Mouse (Mus musculus): Measurements from ENCODE around the gene Gm21915. TPM values are rescaled to one million over a fixed set of nuclear protein-coding genes. Genes with fewer than 3 reads are reported as not detected.

Gm21915 gene
- polyA plus RNA-seq, 1 experiment from 2014 or later, result not detected

DNA sequence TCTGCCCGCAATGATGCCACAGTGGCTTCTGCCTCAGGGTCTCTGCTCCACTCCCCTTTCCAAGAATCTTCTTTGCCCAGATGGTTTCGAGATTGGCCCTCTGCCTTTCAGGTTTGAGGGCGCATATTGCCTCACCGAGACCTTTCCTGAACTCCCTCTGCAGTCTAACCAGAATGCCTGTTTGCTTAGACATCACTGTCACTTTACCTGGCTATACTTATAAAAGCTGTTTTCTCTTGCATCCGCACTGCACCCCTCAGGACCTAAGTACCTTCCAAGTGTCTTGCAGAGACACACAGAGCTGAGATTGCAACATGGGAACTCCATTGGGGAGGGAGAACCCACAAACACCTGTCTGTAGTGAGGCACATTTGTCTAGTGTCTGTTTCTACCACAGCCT lies 29.8 kb downstream of the Gm21915 start:
- 74% methylated on average over 5 of the region's 5 CpGs for WGBS
- ATAC-seq (ENCODE audit: insufficient read depth, low FRiP score), result no peak
- peaks cover 9% of the 10 kb centered on the region for H3K4me1 ChIP-seq (ENCODE audit: control insufficient read depth, insufficient read depth, low read length)

GRCm38 (mm10) chr9:40704364-40705276 lies 34.2 kb downstream of the Gm21915 start:
- H3K4me2 ChIP-seq (ENCODE audit: low read depth, low read length), result no peak overlapping the region
- no peak overlapping the region for H3K9ac ChIP-seq (ENCODE audit: low read length)
- H3K36me3 ChIP-seq (ENCODE audit: control insufficient read depth, insufficient read depth, low read length), result no peaks in the 10 kb centered on the region
- no peak for ATAC-seq (ENCODE audit: insufficient read depth, low FRiP score)
- whole genome bisulfite sequencing, result 29% methylated on average over 10 of the region's 10 CpGs
- no peaks in the 10 kb centered on the region for H3K27me3 ChIP-seq (ENCODE audit: control insufficient read depth, insufficient read depth, low read length)
- H3K9me3 ChIP-seq (replicated peaks; ENCODE audit: control insufficient read depth, low read length), result no peaks in the 10 kb centered on the region
- peaks cover 26% of the 10 kb centered on the region for H3K4me1 ChIP-seq (ENCODE audit: control insufficient read depth, insufficient read depth, low read length)
- H3K4me3 ChIP-seq (replicated peaks; ENCODE audit: low read length), result no peak overlapping the region
- peak overlapping the region; percentile 9; the same call in 1 of the 2 replicates for H3K27ac ChIP-seq (ENCODE audit: low read length)

More for the DNA sequence above, 29.8 kb downstream of the Gm21915 start:
- H3K4me2 ChIP-seq (ENCODE audit: low read depth, low read length), result no peak overlapping the region
- no peak overlapping the region for H3K4me3 ChIP-seq (replicated peaks; ENCODE audit: low read length)
- no peak overlapping the region for H3K27ac ChIP-seq (ENCODE audit: low read length)
- no peaks in the 10 kb centered on the region for H3K36me3 ChIP-seq (ENCODE audit: control insufficient read depth, insufficient read depth, low read length)
- no peaks in the 10 kb centered on the region for H3K9me3 ChIP-seq (replicated peaks; ENCODE audit: control insufficient read depth, low read length)
- H3K9ac ChIP-seq (ENCODE audit: low read length), result no peak overlapping the region
- no peaks in the 10 kb centered on the region for H3K27me3 ChIP-seq (ENCODE audit: control insufficient read depth, insufficient read depth, low read length)

GRCm38 (mm10) chr9:40708448-40709140 lies 38.2 kb downstream of the Gm21915 start:
- H3K27me3 ChIP-seq (ENCODE audit: control insufficient read depth, insufficient read depth, low read length), result no peaks in the 10 kb centered on the region
- H3K36me3 ChIP-seq (ENCODE audit: control insufficient read depth, insufficient read depth, low read length), result no peaks in the 10 kb centered on the region
- no peak overlapping the region for H3K4me2 ChIP-seq (ENCODE audit: low read depth, low read length)
- no peak overlapping the region for H3K4me3 ChIP-seq (replicated peaks; ENCODE audit: low read length)
- 57% methylated on average over 12 of the region's 12 CpGs for WGBS
- H3K27ac ChIP-seq (ENCODE audit: low read length), result peak overlapping the region; percentile 21; the same call in 1 of the 2 replicates
- no peak for ATAC-seq (ENCODE audit: insufficient read depth, low FRiP score)
- H3K9me3 ChIP-seq (replicated peaks; ENCODE audit: control insufficient read depth, low read length), result no peaks in the 10 kb centered on the region
- H3K9ac ChIP-seq (ENCODE audit: low read length), result no peak overlapping the region
- peaks cover 26% of the 10 kb centered on the region for H3K4me1 ChIP-seq (ENCODE audit: control insufficient read depth, insufficient read depth, low read length)

DNA sequence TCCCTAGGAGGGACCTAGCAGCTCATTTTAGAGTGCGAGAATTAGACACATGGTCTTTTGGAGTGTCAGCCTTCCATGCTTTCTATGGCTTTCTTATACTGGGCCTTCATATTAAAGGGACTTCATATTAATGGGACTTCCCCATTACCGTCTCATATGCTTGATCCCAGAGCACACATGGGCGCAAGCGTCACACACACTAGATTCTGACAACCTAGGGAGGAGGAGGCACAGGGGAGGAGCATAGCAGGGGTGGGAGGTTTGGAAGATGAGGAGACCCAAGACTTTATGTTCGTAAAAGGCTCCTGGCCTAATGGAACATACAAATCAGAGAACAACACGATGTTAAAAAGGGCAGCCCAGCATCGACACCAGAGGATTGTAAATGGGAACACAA lies 38.7 kb downstream of the Gm21915 start:
- H3K27ac ChIP-seq (ENCODE audit: low read length), result peak overlapping the region; percentile 21; the same call in 1 of the 2 replicates

DNA sequence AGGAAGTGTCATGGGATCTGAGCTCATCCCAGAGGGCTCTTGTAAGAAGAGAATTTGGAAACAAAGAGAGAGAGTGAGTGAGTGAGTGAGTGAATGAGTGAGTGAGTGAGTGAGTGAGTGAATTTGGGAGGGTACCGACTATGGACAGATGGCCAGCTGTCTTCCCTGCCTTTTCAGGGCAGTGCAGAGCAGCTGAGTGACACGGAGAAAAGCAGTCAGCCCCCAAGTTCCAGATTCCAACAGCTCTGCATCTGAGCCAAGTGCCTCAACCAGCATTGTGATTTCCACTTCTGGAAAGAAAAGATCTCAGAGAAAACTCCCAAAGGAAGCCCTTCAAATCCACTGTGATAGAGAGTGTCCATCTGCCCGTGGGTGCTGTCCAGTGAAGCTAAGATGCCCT lies 39.2 kb downstream of the Gm21915 start:
- Histone ChIP-seq H3K9me3 (replicated peaks; ENCODE audit: control insufficient read depth, low read length) (no peaks in the 10 kb centered on the region), H3K27ac (ENCODE audit: low read length) (peak overlapping the region; percentile 21; the same call in 1 of the 2 replicates), H3K4me3 (replicated peaks; ENCODE audit: low read length) (no peak overlapping the region), H3K4me1 (ENCODE audit: control insufficient read depth, insufficient read depth, low read length) (peaks cover 21% of the 10 kb centered on the region), H3K36me3 (ENCODE audit: control insufficient read depth, insufficient read depth, low read length) (no peaks in the 10 kb centered on the region), H3K4me2 (ENCODE audit: low read depth, low read length) (no peak overlapping the region), H3K27me3 (ENCODE audit: control insufficient read depth, insufficient read depth, low read length) (no peaks in the 10 kb centered on the region), H3K9ac (ENCODE audit: low read length) (no peak overlapping the region)
- 41% methylated on average over 3 of the region's 3 CpGs for WGBS
- no peak for ATAC-seq (ENCODE audit: insufficient read depth, low FRiP score)

More for the DNA sequence above, 38.7 kb downstream of the Gm21915 start:
- Histone ChIP-seq H3K9me3 (replicated peaks; ENCODE audit: control insufficient read depth, low read length) (no peaks in the 10 kb centered on the region), H3K36me3 (ENCODE audit: control insufficient read depth, insufficient read depth, low read length) (no peaks in the 10 kb centered on the region), H3K4me3 (replicated peaks; ENCODE audit: low read length) (no peak overlapping the region), H3K27me3 (ENCODE audit: control insufficient read depth, insufficient read depth, low read length) (no peaks in the 10 kb centered on the region), H3K9ac (ENCODE audit: low read length) (no peak overlapping the region), H3K4me2 (ENCODE audit: low read depth, low read length) (no peak overlapping the region), H3K4me1 (ENCODE audit: control insufficient read depth, insufficient read depth, low read length) (peaks cover 26% of the 10 kb centered on the region)
- 74% methylated on average over 7 of the region's 7 CpGs for WGBS
- no peak for ATAC-seq (ENCODE audit: insufficient read depth, low FRiP score)

DNA sequence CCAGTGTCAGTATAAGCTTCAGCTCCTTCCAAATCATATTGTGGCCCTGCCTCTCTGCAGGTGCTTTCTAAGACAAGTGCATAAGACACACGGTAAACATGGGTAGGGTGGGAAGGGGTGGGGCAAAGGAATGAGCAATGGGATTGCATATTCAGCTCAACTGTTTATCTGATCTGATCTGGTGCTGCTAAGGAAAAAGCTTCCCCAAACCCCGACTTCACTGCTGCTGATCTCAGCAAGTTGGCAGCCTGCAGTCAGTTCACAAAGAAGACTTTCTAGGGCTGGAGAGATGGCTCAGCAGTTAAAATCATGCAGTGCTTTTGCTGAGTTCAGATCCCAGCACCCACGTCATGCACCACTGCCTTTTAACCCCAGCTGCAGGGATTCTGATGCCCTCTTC lies 39.6 kb downstream of the Gm21915 start:
- Histone ChIP-seq H3K4me3 (replicated peaks; ENCODE audit: low read length) (no peak overlapping the region), H3K9ac (ENCODE audit: low read length) (no peak overlapping the region), H3K36me3 (ENCODE audit: control insufficient read depth, insufficient read depth, low read length) (no peaks in the 10 kb centered on the region), H3K4me1 (ENCODE audit: control insufficient read depth, insufficient read depth, low read length) (peaks cover 17% of the 10 kb centered on the region), H3K27me3 (ENCODE audit: control insufficient read depth, insufficient read depth, low read length) (no peaks in the 10 kb centered on the region), H3K4me2 (ENCODE audit: low read depth, low read length) (no peak overlapping the region), H3K27ac (ENCODE audit: low read length) (peak overlapping the region; percentile 21; the same call in 1 of the 2 replicates), H3K9me3 (replicated peaks; ENCODE audit: control insufficient read depth, low read length) (no peaks in the 10 kb centered on the region)
- no peak for ATAC-seq (ENCODE audit: insufficient read depth, low FRiP score)
- WGBS, result 24% methylated on average over 3 of the region's 3 CpGs

DNA sequence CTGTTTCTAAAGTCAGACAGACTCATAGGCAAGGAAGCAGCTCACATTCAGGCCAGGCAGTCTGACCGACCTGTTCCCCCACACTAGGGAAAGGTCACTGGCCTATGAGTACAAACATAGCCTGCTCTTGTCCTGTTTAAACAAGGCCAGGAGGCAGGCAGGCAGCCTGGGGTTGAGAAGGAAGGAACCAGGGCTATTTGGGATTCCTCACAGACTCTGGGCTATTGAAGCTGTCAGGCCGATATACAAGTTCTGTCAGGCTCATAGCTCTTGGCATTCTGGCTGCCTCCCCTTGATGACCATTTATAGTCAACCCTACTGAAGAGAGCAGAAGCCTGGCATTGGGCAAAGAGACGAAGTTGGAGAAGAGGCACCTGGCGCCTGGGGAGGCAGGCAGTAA lies 41.2 kb downstream of the Gm21915 start:
- no peak overlapping the region for H3K4me3 ChIP-seq (replicated peaks; ENCODE audit: low read length)
- H3K9me3 ChIP-seq (replicated peaks; ENCODE audit: control insufficient read depth, low read length), result no peaks in the 10 kb centered on the region
- H3K36me3 ChIP-seq (ENCODE audit: control insufficient read depth, insufficient read depth, low read length), result no peaks in the 10 kb centered on the region
- H3K4me2 ChIP-seq (ENCODE audit: low read depth, low read length), result no peak overlapping the region
- WGBS, result 52% methylated on average over 4 of the region's 4 CpGs
- H3K27ac ChIP-seq (ENCODE audit: low read length), result peak overlapping the region; percentile 73
- H3K4me1 ChIP-seq (ENCODE audit: control insufficient read depth, insufficient read depth, low read length), result peaks cover 17% of the 10 kb centered on the region
- no peak overlapping the region for H3K9ac ChIP-seq (ENCODE audit: low read length)
- peak; percentile 51; the same call in 1 of the 2 replicates for ATAC-seq (ENCODE audit: insufficient read depth, low FRiP score)
- no peaks in the 10 kb centered on the region for H3K27me3 ChIP-seq (ENCODE audit: control insufficient read depth, insufficient read depth, low read length)

DNA sequence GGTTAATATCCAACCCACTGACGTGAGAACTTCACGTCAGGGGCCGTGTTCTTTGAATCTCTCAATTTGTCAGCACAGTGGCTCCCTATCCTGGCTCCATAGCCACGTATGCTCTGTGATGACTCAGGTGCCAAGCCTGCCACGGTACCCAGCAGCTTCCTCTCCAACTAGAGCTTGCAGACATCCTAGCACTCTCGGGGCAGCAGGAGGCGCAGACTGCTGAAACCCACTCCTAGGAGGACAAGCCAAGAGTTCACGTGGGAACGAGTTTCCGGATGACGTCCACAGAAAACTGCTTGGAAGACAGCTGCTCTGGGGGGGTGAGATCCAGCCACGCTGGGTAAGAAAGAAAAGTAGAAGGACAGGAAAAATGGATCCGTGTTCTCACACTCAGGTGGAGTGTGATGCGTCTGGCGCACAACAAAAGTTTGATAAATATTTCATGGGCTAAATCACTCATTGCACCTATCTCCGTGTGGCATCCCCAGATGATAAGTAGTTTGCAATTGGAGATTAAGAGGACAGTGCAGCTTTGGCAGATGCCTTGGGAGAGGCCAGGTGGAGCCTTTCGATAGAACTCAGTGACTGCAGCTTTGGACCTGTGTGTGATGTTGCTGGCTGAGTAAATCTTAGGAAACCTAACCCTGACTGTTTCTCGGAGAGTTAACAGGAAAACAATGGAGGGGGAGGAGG lies 46.9 kb downstream of the Gm21915 start:
- peak overlapping the region; percentile 28 for H3K27ac ChIP-seq (ENCODE audit: low read length)
- 0 out of 2 replicates have a peak overlapping the region, but pooled peaks have one; percentile 7 for H3K4me2 ChIP-seq (ENCODE audit: low read depth, low read length)
- no peaks in the 10 kb centered on the region for H3K27me3 ChIP-seq (ENCODE audit: control insufficient read depth, insufficient read depth, low read length)
- H3K4me1 ChIP-seq (ENCODE audit: control insufficient read depth, insufficient read depth, low read length), result peaks cover 8% of the 10 kb centered on the region
- no peaks in the 10 kb centered on the region for H3K9me3 ChIP-seq (replicated peaks; ENCODE audit: control insufficient read depth, low read length)
- H3K4me3 ChIP-seq (replicated peaks; ENCODE audit: low read length), result no peak overlapping the region
- 42% methylated on average over 18 of the region's 18 CpGs for WGBS
- no peaks in the 10 kb centered on the region for H3K36me3 ChIP-seq (ENCODE audit: control insufficient read depth, insufficient read depth, low read length)
- no peak overlapping the region for H3K9ac ChIP-seq (ENCODE audit: low read length)
- no peak; the same call in 1 of the 2 replicates for ATAC-seq (ENCODE audit: insufficient read depth, low FRiP score)

All from stomach, embryonic 16.5 days (tissue).